Mouse (Mus musculus) heart, embryonic 14.5 days (tissue): ENCODE measurements at regions not wholly inside any gene's neighbourhood (a gene's known extent, or its start where the extent isn't known, plus 50 kb on each side); places are given as distances from the start of the nearest gene placed in this dataset.

ENCODE experiments used
- ATAC-seq: fragments of 200-750 bp; cut with Nextera tagmentation; 2 replicates; pipeline ENCODE4 v1.8.0; 2017; ENCODE audit warnings: low read depth, moderate TSS enrichment; ENCODE audit not compliant: insufficient number of reproducible peaks, insufficient read depth, low FRiP score
- H3K27ac ChIP-seq, 2 experiments: fragments of 200-500 bp in 1 of 2; fragments of 300-500 bp in 1 of 2; sonication (generic) in 1 of 2; replicated peaks in 1 of 2; 2 replicates each; pipeline ENCODE4 v1.5.1; 2012 to 2014; ENCODE audit warnings: low read depth in 2 of 2, low read length in 2 of 2, control low read depth in 1 of 2, mild to moderate bottlenecking in 1 of 2, mixed read lengths in 1 of 2; ENCODE audit not compliant: control insufficient read depth in 1 of 2, insufficient read depth in 1 of 2
- H3K27me3 ChIP-seq: fragments of 300-500 bp; sonication (generic); 2 replicates; pipeline ENCODE4 v1.6.1; 2014; ENCODE audit warnings: mild to moderate bottlenecking, low read length, control low read depth; ENCODE audit not compliant: control insufficient read depth, insufficient read depth
- H3K36me3 ChIP-seq: fragments of 300-500 bp; sonication (generic); 2 replicates; pipeline ENCODE4 v1.6.1; 2014; ENCODE audit warnings: mild to moderate bottlenecking, control low read depth, low read length, mixed read lengths; ENCODE audit not compliant: control insufficient read depth, insufficient read depth
- H3K4me1 ChIP-seq, 2 experiments: fragments of 200-500 bp in 1 of 2; fragments of 300-500 bp in 1 of 2; sonication (generic) in 1 of 2; 2 replicates each; pipeline ENCODE4 v1.6.1; 2012 to 2014; ENCODE audit warnings: low read length in 2 of 2, control low read depth in 1 of 2, mixed read lengths in 1 of 2; ENCODE audit not compliant: control insufficient read depth in 2 of 2, insufficient read depth in 2 of 2
- H3K4me2 ChIP-seq: fragments of 300-500 bp; sonication (generic); 2 replicates; pipeline ENCODE4 v1.6.1; 2014; ENCODE audit warnings: mild to moderate bottlenecking, low read length
- H3K4me3 ChIP-seq, 2 experiments: fragments of 200-500 bp in 1 of 2; fragments of 300-500 bp in 1 of 2; sonication (generic) in 1 of 2; 2 replicates each; pipeline ENCODE4 v1.5.1; 2012 to 2014; ENCODE audit warnings: low read length in 2 of 2, mild to moderate bottlenecking in 2 of 2, control low read depth in 1 of 2, low read depth in 1 of 2, moderate library complexity in 1 of 2; ENCODE audit not compliant: control insufficient read depth in 1 of 2, insufficient read depth in 1 of 2
- H3K9ac ChIP-seq: fragments of 300-500 bp; sonication (generic); 2 replicates; pipeline ENCODE4 v1.6.1; 2014; ENCODE audit warnings: mild to moderate bottlenecking, low read length
- H3K9me3 ChIP-seq: fragments of 300-500 bp; sonication (generic); 2 replicates; pipeline ENCODE4 v1.6.1; 2016; ENCODE audit warnings: low read length, control low read depth; ENCODE audit not compliant: control insufficient read depth
- WGBS: fragments of 180-500 bp; shearing (Covaris S2); extraction: QIAGEN DNeasy Blood & Tissue Kit; methylation state at CpG from one replicate; pipeline ENCODE4 v1.1.7; 2014; 5-methylcytosine and 5-hydroxymethylcytosine counted together

- no peak overlapping the region for H3K4me2 ChIP-seq
- H3K27ac ChIP-seq, result no peak overlapping the region
- no peak overlapping the region for H3K4me3 ChIP-seq
- H3K36me3 ChIP-seq, result no peaks in the 10 kb centered on the region
- no peak overlapping the region for H3K9ac ChIP-seq
- WGBS, result 84% methylated on average over 6 of the region's 6 CpGs
- no peaks in the 10 kb centered on the region; a peak in 1 of 4 replicates for H3K4me1 ChIP-seq
- H3K27me3 ChIP-seq, result no peaks in the 10 kb centered on the region
- H3K9me3 ChIP-seq, result no peaks in the 10 kb centered on the region
- no peak for ATAC-seq
Measured at GRCm38 (mm10) chr13:97683836-97684235, 76.6 kb downstream of the Gm10260 start.

- ATAC-seq, result no peak
- Histone ChIP-seq H3K9ac (no peak overlapping the region), H3K4me3 (no peak overlapping the region), H3K4me1 (peaks cover 5 to 8% of the 10 kb centered on the region in 2 experiments; a peak in 3 of 4 replicates), H3K9me3 (no peaks in the 10 kb centered on the region), H3K36me3 (no peaks in the 10 kb centered on the region), H3K27ac (no peak overlapping the region), H3K4me2 (no peak overlapping the region), H3K27me3 (no peaks in the 10 kb centered on the region)
- WGBS, result 61% methylated on average over 6 of the region's 6 CpGs
Measured at GRCm38 (mm10) chr13:97681228-97681987, 79.0 kb downstream of the Gm10260 start.

DNA sequence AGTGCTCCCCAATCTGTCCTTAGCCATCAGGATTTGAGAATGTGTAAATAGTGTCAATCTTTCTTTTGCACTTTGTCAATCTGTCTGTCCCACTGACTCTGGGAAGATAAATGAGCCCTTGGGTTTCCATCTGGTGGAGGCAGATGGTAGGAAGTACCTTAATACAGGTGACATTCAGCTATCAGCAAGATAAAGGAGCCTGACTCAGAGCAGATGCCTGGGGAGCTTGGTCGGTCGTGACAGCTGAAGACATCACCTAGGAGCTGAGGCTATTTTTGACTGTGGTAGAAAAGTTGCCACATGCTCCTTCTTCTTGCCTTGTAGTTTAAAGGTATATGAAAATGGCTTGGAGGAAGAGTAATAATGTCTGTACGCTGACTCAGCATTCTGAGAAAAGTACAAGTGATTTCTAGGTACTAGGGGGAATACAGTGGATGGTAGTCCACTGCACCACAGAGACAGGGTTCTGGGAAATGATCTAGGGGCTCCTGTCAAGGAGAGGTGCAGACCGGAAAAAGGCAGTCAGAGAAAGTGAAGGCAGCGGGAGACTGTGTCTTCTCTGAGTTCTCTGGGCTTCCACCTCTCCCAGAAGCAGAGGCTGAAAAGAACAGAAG lies 80.0 kb downstream of the Gm10260 start:
- no peak for ATAC-seq
- WGBS, result 53% methylated on average over 5 of the region's 5 CpGs
- no peak overlapping the region for H3K4me3 ChIP-seq
- H3K9ac ChIP-seq, result no peak overlapping the region
- H3K9me3 ChIP-seq, result no peaks in the 10 kb centered on the region
- no peak overlapping the region for H3K4me2 ChIP-seq
- H3K27ac ChIP-seq, result no peak overlapping the region
- no peaks in the 10 kb centered on the region for H3K27me3 ChIP-seq
- no peaks in the 10 kb centered on the region for H3K36me3 ChIP-seq
- peaks cover 6 to 8% of the 10 kb centered on the region in 2 experiments; a peak in 3 of 4 replicates for H3K4me1 ChIP-seq

DNA sequence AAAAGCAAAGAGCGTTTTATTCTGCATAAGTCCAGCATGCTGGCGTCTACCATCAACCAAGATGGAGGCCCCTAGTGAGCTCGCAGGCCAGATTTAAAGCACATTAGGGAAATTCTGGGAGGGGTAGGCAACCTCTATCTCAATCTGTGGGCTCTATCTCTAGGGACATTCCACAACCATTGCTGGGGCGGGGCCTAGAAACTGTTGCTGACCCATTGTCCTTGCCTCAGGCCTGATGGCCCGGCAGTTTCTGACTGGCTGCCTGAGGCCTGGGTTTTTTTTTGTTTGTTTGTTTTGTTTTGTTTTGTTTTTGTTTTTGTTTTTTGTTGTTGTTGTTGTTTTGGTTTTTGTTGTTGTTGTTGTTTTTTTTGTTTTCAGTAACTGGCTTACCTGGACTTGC lies 81.4 kb downstream of the Gm10260 start:
- no peaks in the 10 kb centered on the region for H3K27me3 ChIP-seq
- H3K9me3 ChIP-seq, result no peaks in the 10 kb centered on the region
- no peak overlapping the region for H3K27ac ChIP-seq
- no peak overlapping the region for H3K4me2 ChIP-seq
- no peaks in the 10 kb centered on the region for H3K36me3 ChIP-seq
- no peak overlapping the region for H3K4me3 ChIP-seq
- H3K9ac ChIP-seq, result no peak overlapping the region
- no peak for ATAC-seq
- peaks cover 6 to 11% of the 10 kb centered on the region in 2 experiments; a peak in 3 of 4 replicates for H3K4me1 ChIP-seq
- WGBS, result 86% methylated on average over 5 of the region's 5 CpGs

- Histone ChIP-seq H3K27ac (no peak overlapping the region; a peak in 1 of 4 replicates), H3K4me1 (peaks cover 6 to 11% of the 10 kb centered on the region in 2 experiments; a peak in 3 of 4 replicates), H3K27me3 (no peaks in the 10 kb centered on the region), H3K9me3 (no peaks in the 10 kb centered on the region), H3K4me2 (no peak overlapping the region), H3K36me3 (no peaks in the 10 kb centered on the region), H3K4me3 (no peak overlapping the region), H3K9ac (no peak overlapping the region)
- WGBS, result 33% methylated on average over 8 of the region's 8 CpGs
- ATAC-seq, result no peak
Measured at GRCm38 (mm10) chr13:97676536-97677048, 83.8 kb downstream of the Gm10260 start.

- no peak overlapping the region for H3K9ac ChIP-seq
- ATAC-seq, result no peak
Measured at GRCm38 (mm10) chr13:97673107-97673506, 87.3 kb downstream of the Gm10260 start.

DNA sequence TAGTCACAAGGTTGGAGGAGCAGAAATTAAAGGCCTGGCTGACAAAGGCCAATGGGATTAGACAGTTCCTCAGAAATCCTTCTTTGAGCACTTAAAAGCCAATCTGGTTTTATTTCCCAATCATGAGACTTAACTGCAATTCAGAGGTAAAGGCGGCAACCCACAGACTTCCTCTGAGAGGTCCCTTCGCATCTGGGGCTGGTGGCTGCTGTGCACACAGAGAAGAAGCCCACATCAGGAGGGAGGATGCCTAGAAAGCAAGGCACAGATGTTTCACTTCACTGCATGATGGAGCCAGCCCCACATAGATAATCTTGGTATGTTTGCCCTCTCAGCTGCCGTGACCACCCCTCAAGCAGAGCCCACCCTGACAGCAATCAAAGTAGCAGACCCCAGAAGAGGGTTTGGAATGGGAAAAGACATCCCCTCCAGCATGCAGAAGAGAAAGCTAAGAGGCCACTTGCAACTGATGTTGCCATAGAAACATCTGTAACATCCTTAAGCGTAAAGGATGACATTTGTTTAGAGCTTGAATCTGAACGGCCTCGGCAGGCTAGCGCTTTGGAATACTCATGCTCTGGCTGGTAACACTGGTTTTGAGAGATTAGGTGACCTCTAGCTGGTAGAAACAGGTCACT lies 88.3 kb downstream of the Gm10260 start:
- no peak for ATAC-seq
- H3K4me3 ChIP-seq, result no peak overlapping the region
- no peaks in the 10 kb centered on the region for H3K36me3 ChIP-seq
- no peak overlapping the region for H3K27ac ChIP-seq
- peaks cover 8 to 21% of the 10 kb centered on the region in 2 experiments; a peak in 3 of 4 replicates for H3K4me1 ChIP-seq
- H3K9me3 ChIP-seq, result no peaks in the 10 kb centered on the region
- H3K9ac ChIP-seq, result no peak overlapping the region
- H3K27me3 ChIP-seq, result no peaks in the 10 kb centered on the region
- WGBS, result 60% methylated on average over 7 of the region's 7 CpGs
- no peak overlapping the region for H3K4me2 ChIP-seq

More at GRCm38 (mm10) chr13:97673107-97673506, 87.3 kb downstream of the Gm10260 start:
- Histone ChIP-seq H3K27ac (no peak overlapping the region), H3K4me2 (no peak overlapping the region), H3K36me3 (no peaks in the 10 kb centered on the region), H3K9me3 (no peaks in the 10 kb centered on the region), H3K27me3 (no peaks in the 10 kb centered on the region), H3K4me1 (peaks cover 8 to 21% of the 10 kb centered on the region in 2 experiments; a peak in 3 of 4 replicates), H3K4me3 (no peak overlapping the region)
- 69% methylated on average over 5 of the region's 5 CpGs for WGBS
